Mouse (Mus musculus): ENCODE data around the gene Trim40.

- TF ChIP-seq TAL1 (IDR thresholded peaks at IDR 0.05; ENCODE audit: low read length) (no peak), GATA1 (IDR thresholded peaks at IDR 0.05; ENCODE audit: low read length) (no peak)
These were observed 18.3 kb upstream of the Trim40 start for GRCm38 (mm10) chr17:36908235-36908634.
